Mouse (Mus musculus): ENCODE results near the gene Cry1.

The Cry1 gene

DNA sequence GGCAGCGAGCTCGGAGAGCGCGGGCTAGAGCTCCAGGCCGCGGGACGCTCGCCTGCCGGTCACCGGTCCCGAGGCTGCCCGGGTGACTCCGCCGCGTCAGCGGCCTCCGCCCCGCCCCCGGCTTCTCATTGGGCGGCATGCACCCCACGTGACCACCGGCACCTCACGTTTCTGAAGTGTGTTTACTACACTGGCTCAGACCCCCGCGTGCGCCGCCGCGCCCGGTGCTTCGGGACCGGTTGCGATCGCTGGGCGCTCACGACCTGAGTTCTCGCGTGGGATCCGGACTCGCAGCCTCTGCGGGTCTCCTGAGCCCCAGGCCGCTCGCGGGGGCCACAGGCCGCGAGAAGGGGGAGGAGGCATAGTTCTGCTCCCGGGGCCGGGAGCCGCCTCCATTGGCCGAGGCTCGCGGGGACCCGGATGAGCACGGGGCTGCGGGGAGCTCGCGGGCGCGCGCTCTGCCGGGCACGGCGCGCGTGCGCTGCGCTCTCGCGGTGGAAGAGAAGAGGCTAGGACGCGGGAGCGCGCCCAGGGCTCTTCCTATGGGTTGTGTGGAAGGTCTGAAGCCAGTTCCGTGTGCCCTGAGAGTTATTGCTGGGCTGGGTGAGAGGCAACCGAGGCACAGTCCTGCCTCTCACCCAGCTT is at the start of gene Cry1:
Gene Cry1 (minus strand): TSS at position 101 of the 645 bp plus-strand sequence.
- DNase-seq (ENCODE audit: low spot score) = peak; percentile 98

DNA sequence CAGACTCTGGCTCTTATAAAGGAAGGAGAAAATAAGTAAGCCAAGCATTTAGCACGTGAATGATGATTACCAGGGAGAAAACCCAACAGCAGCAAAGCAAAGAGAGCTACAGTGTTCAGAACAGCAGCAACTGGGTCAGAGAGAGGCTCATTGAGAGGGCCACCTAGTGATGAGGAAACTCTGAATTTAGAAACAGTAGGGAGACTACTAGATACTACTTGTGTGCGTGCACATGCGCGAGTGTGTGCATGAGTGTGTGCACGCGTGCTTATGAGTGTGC is 36.8 kb upstream of the Cry1 start:
- DNase-seq (ENCODE audit: low spot score) = no peak

- peak; percentile 83 for DNase-seq (ENCODE audit: low spot score)
Measured at GRCm38 (mm10) chr10:85220918-85221770, 36.3 kb upstream of the Cry1 start.

DNA sequence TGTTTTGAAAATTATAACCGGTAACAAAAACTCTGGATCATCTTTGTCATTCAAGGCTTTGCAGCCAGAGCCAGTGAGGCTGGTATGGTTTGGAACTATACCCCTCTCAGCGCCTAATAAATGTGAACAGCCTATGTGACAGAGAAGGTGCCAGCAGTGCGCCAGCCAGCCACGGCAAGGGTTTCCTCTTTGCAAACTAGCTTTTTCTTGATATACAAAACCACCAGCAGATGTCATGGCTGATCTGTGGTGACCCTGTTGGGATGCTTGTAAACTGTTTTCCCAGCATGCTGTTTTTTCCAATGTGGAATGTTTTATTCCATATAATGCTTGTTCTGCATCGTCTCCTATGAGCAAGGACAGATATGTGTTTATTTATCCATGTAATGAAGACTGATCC is 30.0 kb upstream of the Cry1 start:
- no peak for DNase-seq (ENCODE audit: low spot score)

DNA sequence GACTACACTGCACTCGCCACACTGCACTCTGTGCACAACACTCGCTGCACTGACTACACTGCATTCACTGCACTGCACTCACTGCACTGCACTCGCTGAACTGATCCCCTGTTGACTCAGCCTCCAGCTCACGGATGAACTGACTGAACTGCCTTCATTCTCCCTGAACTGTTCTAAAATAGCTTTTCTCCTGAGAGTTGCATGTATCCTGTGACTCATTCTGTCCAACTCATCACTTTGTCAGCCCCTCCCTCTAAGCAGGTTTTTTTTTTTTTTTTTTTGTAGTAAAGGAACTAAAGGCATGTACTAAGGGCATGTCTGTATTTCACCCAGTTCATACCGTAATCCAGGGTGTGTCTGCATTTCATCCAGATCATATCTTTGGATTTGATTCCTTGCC is 26.8 kb upstream of the Cry1 start:
- DNase-seq (ENCODE audit: low spot score) = no peak

DNA sequence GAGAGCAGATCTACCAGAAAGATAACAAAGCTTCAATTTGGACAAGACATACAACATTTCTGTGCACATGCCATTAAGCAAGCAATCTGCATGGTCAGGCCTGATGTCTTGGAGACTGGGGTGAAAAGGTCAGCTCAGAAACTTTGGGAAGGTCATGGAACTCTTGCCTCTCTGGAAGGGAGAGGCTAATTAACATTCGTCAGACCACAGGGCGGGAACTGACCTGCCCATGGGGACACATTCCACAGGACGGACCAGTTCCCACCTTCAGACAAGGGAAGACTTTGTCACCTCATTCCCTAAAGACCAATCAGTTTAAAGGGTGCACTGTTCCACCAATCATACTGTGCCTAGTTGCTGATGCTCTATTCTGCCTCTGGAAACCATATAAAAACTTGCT is 25.3 kb upstream of the Cry1 start:
- no peak for DNase-seq (ENCODE audit: low spot score)

DNA sequence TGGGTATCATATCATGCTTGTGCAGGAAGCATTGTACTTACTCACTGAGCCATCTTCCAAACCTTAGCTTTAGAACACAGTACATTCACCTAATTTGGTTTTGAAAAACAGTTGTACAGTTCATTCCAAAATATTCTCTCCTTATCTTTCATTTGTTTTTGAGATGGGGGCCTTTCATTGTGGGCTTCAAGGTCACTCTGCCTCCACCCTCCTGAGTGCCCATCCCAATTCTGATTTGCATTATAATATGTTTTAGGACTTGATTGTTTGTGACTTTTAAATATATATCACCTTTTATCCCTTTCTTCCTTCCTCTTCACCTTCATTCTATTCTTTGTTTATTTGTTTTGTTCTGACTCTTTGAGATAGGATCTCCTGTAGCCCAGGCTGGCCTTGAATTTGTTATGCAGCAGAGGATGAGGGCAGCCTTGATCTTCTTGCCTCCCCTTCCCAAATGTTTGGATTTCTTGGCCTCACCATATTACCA is 24.3 kb upstream of the Cry1 start:
- DNase-seq (ENCODE audit: low spot score) = no peak

GRCm38 (mm10) chr10:85205316-85205715 is 20.5 kb upstream of the Cry1 start:
- no peak for DNase-seq (ENCODE audit: low spot score)

- no peak for DNase-seq (ENCODE audit: low spot score)
Measured at GRCm38 (mm10) chr10:85204255-85204855, 19.5 kb upstream of the Cry1 start.

GRCm38 (mm10) chr10:85194528-85194927 is 9.7 kb upstream of the Cry1 start:
- DNase-seq (ENCODE audit: low spot score) = no peak

- DNase-seq (ENCODE audit: low spot score) = no peak
Measured at GRCm38 (mm10) chr10:85193321-85193720, 8.5 kb upstream of the Cry1 start.

- no peak for DNase-seq (ENCODE audit: low spot score)
Measured at GRCm38 (mm10) chr10:85190652-85191051, 5.8 kb upstream of the Cry1 start.

GRCm38 (mm10) chr10:85189966-85190365 is 5.1 kb upstream of the Cry1 start:
- peak; percentile 27 for DNase-seq (ENCODE audit: low spot score)

DNA sequence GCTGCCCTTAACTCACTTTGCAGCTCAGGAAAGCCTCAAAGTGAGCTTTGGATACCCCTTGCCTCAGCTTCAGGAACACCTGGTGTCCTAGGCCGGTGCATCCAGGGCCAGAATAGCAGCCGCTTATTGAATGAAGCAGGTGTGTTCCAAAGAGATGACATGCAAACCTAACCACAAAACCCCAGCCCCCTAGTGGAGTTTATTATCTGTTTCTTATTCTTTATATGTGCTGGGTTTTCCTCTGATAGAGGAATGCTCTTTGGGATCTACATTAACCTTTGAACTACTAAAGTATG is 1.6 kb upstream of the Cry1 start:
- no peak for DNase-seq (ENCODE audit: low spot score)

- no peak for DNase-seq (ENCODE audit: low spot score)
Measured at GRCm38 (mm10) chr10:85185639-85186498, 1.0 kb upstream of the Cry1 start.

DNA sequence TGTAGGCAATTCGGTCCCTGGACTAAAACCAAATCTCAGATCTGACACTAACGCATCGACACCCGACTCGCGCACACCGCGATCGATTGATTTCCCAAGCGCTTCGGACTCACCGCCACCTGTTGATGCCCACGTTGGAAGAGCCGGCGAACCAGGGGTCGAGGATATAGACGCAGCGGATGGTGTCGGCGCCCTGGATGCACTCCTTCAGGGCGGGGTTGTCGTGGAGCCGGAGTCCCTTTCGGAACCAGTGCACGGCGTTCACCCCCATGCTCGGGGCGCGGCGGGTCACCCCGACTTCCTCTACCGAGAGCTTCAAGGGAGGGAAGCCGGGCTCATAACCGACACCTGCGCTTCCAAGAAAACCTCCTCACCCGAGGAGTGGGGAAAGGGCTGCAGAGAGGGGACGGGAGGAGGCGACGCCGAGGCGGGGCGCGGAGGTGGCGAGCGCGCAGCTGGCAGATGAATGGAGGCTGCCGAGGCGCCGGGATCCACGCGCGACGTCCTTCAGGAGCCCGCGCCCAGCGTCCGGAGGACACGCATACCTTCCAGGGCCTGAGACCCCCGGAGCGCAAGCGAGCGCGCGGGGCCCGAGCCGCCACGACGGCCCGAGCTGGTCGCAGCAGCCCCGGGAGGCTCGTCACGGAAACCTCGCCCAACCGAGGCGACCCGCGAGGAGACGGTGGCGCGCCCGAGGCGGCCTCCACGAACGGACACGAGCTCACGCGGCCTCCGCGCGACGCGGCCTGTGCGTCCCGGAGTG is 482 bp downstream of the Cry1 start:
- DNase-seq (ENCODE audit: low spot score) = peak; percentile 22

DNA sequence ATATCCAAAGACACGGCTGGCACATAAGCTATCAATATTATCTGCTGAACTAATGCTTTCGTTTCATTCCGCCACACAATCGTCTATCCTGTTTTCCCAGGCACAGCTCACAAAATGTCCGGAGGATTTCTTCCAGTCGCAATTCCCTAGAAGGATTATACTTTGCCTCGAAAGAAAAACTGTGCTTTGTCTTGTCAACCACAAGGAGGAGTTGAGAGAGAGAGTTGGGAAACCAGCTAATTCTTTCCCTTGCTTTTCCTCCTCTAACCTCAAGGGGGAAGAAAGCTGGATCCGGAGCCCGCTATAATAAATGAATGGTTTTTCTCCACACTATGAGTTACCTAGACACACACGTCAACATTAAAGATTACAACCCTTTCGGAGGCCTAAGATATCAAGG is 1.2 kb downstream of the Cry1 start:
- peak; percentile 69 for DNase-seq (ENCODE audit: low spot score)

DNA sequence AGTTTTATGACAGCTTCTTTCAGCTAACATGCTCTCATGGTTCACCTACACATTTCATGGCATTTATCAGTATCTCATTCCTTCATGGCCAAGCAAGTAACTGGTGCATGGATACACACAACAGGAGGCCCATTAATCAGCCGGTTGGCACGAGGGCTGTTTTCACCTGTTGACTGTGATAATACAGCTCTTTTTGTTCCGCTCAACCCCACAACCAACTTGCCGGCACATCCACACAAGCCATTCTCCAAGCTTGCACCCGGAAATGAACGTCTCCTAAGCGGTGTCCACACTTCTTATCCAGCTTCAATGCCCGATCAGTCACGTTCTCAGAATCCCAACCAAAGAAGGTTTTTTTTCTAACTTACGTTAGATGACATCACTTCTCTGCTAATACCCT is 2.1 kb downstream of the Cry1 start:
- DNase-seq (ENCODE audit: low spot score) = no peak

DNA sequence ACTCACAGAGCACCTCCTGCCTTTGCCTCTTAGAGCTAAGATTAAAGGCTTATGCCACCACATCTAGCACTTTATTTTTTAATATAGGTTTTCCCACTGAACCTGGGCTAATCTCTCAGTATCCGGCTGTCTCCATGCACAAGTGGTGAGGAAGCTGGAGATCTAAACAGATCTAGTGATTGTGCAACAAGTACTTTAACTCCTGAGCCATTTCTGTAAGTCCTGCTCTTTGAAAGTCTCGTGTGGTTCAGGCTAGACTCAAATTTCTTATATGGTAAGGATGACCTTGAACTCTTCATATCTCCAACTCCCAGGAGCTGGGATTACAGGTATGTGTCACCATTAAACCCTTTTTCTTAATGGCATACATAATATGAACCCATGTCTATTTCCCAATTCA is 8.2 kb downstream of the Cry1 start:
- no peak for DNase-seq (ENCODE audit: low spot score)

- DNase-seq (ENCODE audit: low spot score) = no peak
Measured at GRCm38 (mm10) chr10:85165306-85165705, 19.6 kb downstream of the Cry1 start.

- no peak for DNase-seq (ENCODE audit: low spot score)
Measured at GRCm38 (mm10) chr10:85164791-85165190, 20.1 kb downstream of the Cry1 start.
